Mouse (Mus musculus) CH12.LX (cell line): ENCODE data around the gene H2-DMa. TPM values are rescaled to one million over a fixed set of nuclear protein-coding genes. Genes with fewer than 3 reads are reported as not detected.

Experiments used
- DNase-seq: peaks from one replicate; pipeline ENCODE4 v3.0.0-alpha.2; 2013; ENCODE audit errors: extremely low read depth
- H3K27ac ChIP-seq: 2 replicates; pipeline ENCODE4 v1.5.1; 2012; ENCODE audit warnings: low read depth, mild to moderate bottlenecking, control low read depth, moderate library complexity; ENCODE audit not compliant: insufficient read depth
- H3K27me3 ChIP-seq: replicated peaks from 2 replicates; pipeline ENCODE3; 2012; ENCODE audit warnings: inconsistent platforms
- H3K36me3 ChIP-seq, 2 experiments: replicated peaks in 1 of 2; 2 replicates each; pipeline versions ENCODE3 to v1.6.1; 2012; ENCODE audit warnings: inconsistent platforms in 1 of 2, low read length in 1 of 2, mild to moderate bottlenecking in 1 of 2, mixed read lengths in 1 of 2, moderate library complexity in 1 of 2; ENCODE audit not compliant: control insufficient read depth in 1 of 2, insufficient read depth in 1 of 2
- H3K4me1 ChIP-seq, 2 experiments: 2 replicates each; pipeline ENCODE4 v1.6.1; 2012; ENCODE audit warnings: inconsistent platforms in 1 of 2, moderate library complexity in 1 of 2; ENCODE audit not compliant: insufficient read depth in 2 of 2, control insufficient read depth in 1 of 2
- H3K4me2 ChIP-seq: 2 replicates; pipeline ENCODE4 v1.6.1; 2012; ENCODE audit warnings: low read depth, mild to moderate bottlenecking, control low read depth; ENCODE audit not compliant: poor library complexity, insufficient read depth, severe bottlenecking
- H3K4me3 ChIP-seq, 3 experiments: fragments of 150-350 bp in 1 of 3; sonication (generic) in 1 of 3; replicated peaks in 1 of 3; 2 replicates each; pipeline versions ENCODE3 to v1.5.1; 2011 to 2012; ENCODE audit warnings: low read depth in 2 of 3, low read length in 2 of 3, mild to moderate bottlenecking in 2 of 3, moderate library complexity in 2 of 3, control low read depth in 1 of 3, improper control_type of control experiment in 1 of 3, inconsistent platforms in 1 of 3, mixed read lengths in 1 of 3; ENCODE audit not compliant: poor library complexity in 1 of 3
- H3K79me2 ChIP-seq: replicated peaks from 2 replicates; pipeline ENCODE4 v1.6.1; 2012; ENCODE audit warnings: mild to moderate bottlenecking, moderate library complexity; ENCODE audit not compliant: control insufficient read depth, poor library complexity, insufficient read depth, severe bottlenecking; ENCODE audit errors: extremely low read depth
- H3K9ac ChIP-seq: 2 replicates; pipeline ENCODE4 v1.6.1; 2012; ENCODE audit warnings: low read depth, mild to moderate bottlenecking, control low read depth, moderate library complexity; ENCODE audit not compliant: insufficient read depth
- H3K9me3 ChIP-seq: replicated peaks from 2 replicates; pipeline ENCODE3; 2012; ENCODE audit warnings: low read length, inconsistent platforms, mixed read lengths
- BHLHE40 ChIP-seq: IDR thresholded peaks from 2 replicates; pipeline ENCODE4 v1.6.1; 2011; ENCODE audit warnings: mild to moderate bottlenecking, low read depth, low read length, improper control_type of control experiment
- CHD1 ChIP-seq: IDR thresholded peaks from 2 replicates; pipeline ENCODE4 v1.6.1; 2012; ENCODE audit warnings: low read depth, low read length, improper control_type of control experiment, inconsistent platforms
- CHD2 ChIP-seq: IDR thresholded peaks from 2 replicates; pipeline ENCODE4 v1.6.1; 2011; ENCODE audit warnings: low read length, improper control_type of control experiment
- CTCF ChIP-seq, 2 experiments: IDR thresholded peaks in 1 of 2; conservative IDR thresholded peaks in 1 of 2; 2 replicates each; pipeline ENCODE4 v1.5.1; 2011 to 2012; ENCODE audit warnings: low read depth in 2 of 2, low read length in 2 of 2, improper control_type of control experiment in 1 of 2, inconsistent platforms in 1 of 2, mild to moderate bottlenecking in 1 of 2, moderate library complexity in 1 of 2
- E2F4 ChIP-seq: IDR thresholded peaks from 2 replicates; pipeline ENCODE4 v1.6.1; 2011; ENCODE audit warnings: low read depth, low read length, improper control_type of control experiment; ENCODE audit not compliant: insufficient replicate concordance
- ELF1 ChIP-seq: IDR thresholded peaks from 2 replicates; pipeline ENCODE4 v1.6.1; 2014; ENCODE audit warnings: low read depth, mild to moderate bottlenecking, inconsistent platforms, low read length, improper control_type of control experiment
- EP300 ChIP-seq: IDR thresholded peaks from 2 replicates; pipeline ENCODE4 v1.6.1; 2011; ENCODE audit warnings: low read length, improper control_type of control experiment
- ETS1 ChIP-seq: conservative IDR thresholded peaks from 2 replicates; pipeline ENCODE4 v1.6.1; 2012; ENCODE audit warnings: low read depth, mild to moderate bottlenecking, inconsistent platforms, low read length, improper control_type of control experiment, moderate library complexity
- GABPA ChIP-seq: IDR thresholded peaks from 2 replicates; pipeline ENCODE4 v1.6.1; 2012; ENCODE audit warnings: low read depth, low read length, improper control_type of control experiment, inconsistent platforms; ENCODE audit not compliant: insufficient replicate concordance
- HCFC1 ChIP-seq: IDR thresholded peaks from 2 replicates; pipeline ENCODE4 v1.6.1; 2012; ENCODE audit warnings: low read depth, mild to moderate bottlenecking, inconsistent platforms, low read length, improper control_type of control experiment
- IRF4 ChIP-seq: IDR thresholded peaks from 2 replicates; pipeline ENCODE4 v1.6.1; 2014; ENCODE audit warnings: low read depth, mild to moderate bottlenecking, inconsistent platforms, low read length, improper control_type of control experiment
- JUN ChIP-seq: IDR thresholded peaks from 2 replicates; pipeline ENCODE4 v1.6.1; 2011; ENCODE audit warnings: low read depth, mild to moderate bottlenecking, low read length, improper control_type of control experiment, moderate library complexity; ENCODE audit not compliant: insufficient read depth
- JUND ChIP-seq: conservative IDR thresholded peaks from 2 replicates; pipeline ENCODE4 v1.6.1; 2011; ENCODE audit warnings: low read depth, low read length, improper control_type of control experiment
- KAT2A ChIP-seq: IDR thresholded peaks from 2 replicates; pipeline ENCODE4 v1.6.1; 2012; ENCODE audit warnings: low read length, improper control_type of control experiment, inconsistent platforms; ENCODE audit not compliant: insufficient replicate concordance
- MAFK ChIP-seq: IDR thresholded peaks from 2 replicates; pipeline ENCODE4 v1.6.1; 2011; ENCODE audit warnings: low read length, improper control_type of control experiment; ENCODE audit not compliant: insufficient replicate concordance
- MAX ChIP-seq: IDR thresholded peaks from 2 replicates; pipeline ENCODE4 v1.6.1; 2011; ENCODE audit warnings: low read length, improper control_type of control experiment
- MAZ ChIP-seq: IDR thresholded peaks from 2 replicates; pipeline ENCODE4 v1.6.1; 2012; ENCODE audit warnings: low read depth, mild to moderate bottlenecking, inconsistent platforms, low read length, improper control_type of control experiment, moderate library complexity
- MEF2A ChIP-seq: IDR thresholded peaks from 2 replicates; pipeline ENCODE4 v1.6.1; 2014; ENCODE audit warnings: low read depth, mild to moderate bottlenecking, inconsistent platforms, low read length, improper control_type of control experiment, borderline replicate concordance
- MXI1 ChIP-seq: IDR thresholded peaks from 2 replicates; pipeline ENCODE4 v1.6.1; 2011; ENCODE audit warnings: mild to moderate bottlenecking, low read depth, low read length, improper control_type of control experiment
- MYC ChIP-seq: IDR thresholded peaks from 2 replicates; pipeline ENCODE4 v1.6.1; 2011; ENCODE audit warnings: low read depth, mild to moderate bottlenecking, improper control_type of control experiment, low read length
- NELFE ChIP-seq: IDR thresholded peaks from 2 replicates; pipeline ENCODE4 v1.6.1; 2011; ENCODE audit warnings: low read depth, low read length, improper control_type of control experiment
- NRF1 ChIP-seq: IDR thresholded peaks from 2 replicates; pipeline ENCODE4 v1.6.1; 2014; ENCODE audit warnings: low read depth, mild to moderate bottlenecking, inconsistent platforms, low read length, improper control_type of control experiment, moderate library complexity
- PAX5 ChIP-seq: IDR thresholded peaks from 2 replicates; pipeline ENCODE4 v1.6.1; 2012; ENCODE audit warnings: low read length, inconsistent platforms, mixed read lengths
- POLR2A ChIP-seq: IDR thresholded peaks from 2 replicates; pipeline ENCODE4 v1.6.1; 2011; ENCODE audit warnings: low read depth, mild to moderate bottlenecking, improper control_type of control experiment, low read length
- POLR2AphosphoS2 ChIP-seq: IDR thresholded peaks from 2 replicates; pipeline ENCODE4 v1.6.1; 2011; ENCODE audit warnings: low read depth, low read length, improper control_type of control experiment
- RAD21 ChIP-seq: IDR thresholded peaks from 2 replicates; pipeline ENCODE4 v1.6.1; 2011; ENCODE audit warnings: low read depth, mild to moderate bottlenecking, low read length, improper control_type of control experiment, moderate library complexity
- RCOR1 ChIP-seq: conservative IDR thresholded peaks from 2 replicates; pipeline ENCODE4 v1.6.1; 2012; ENCODE audit warnings: low read depth, mild to moderate bottlenecking, inconsistent platforms, low read length, improper control_type of control experiment
- SIN3A ChIP-seq: IDR thresholded peaks from 2 replicates; pipeline ENCODE4 v1.6.1; 2012; ENCODE audit warnings: low read length, improper control_type of control experiment, inconsistent platforms
- SMC3 ChIP-seq: IDR thresholded peaks from 2 replicates; pipeline ENCODE4 v1.6.1; 2011; ENCODE audit warnings: low read depth, low read length, improper control_type of control experiment
- TBP ChIP-seq: conservative IDR thresholded peaks from 2 replicates; pipeline ENCODE4 v1.6.1; 2011; ENCODE audit warnings: low read depth, low read length, improper control_type of control experiment
- TCF12 ChIP-seq: IDR thresholded peaks from 2 replicates; pipeline ENCODE4 v1.6.1; 2014; ENCODE audit warnings: low read depth, mild to moderate bottlenecking, inconsistent platforms, low read length, improper control_type of control experiment
- UBTF ChIP-seq: IDR thresholded peaks from 2 replicates; pipeline ENCODE4 v1.6.1; 2012; ENCODE audit warnings: low read depth, mild to moderate bottlenecking, inconsistent platforms, low read length, improper control_type of control experiment, moderate library complexity
- USF1 ChIP-seq: IDR thresholded peaks from 2 replicates; pipeline ENCODE4 v1.6.1; 2014; ENCODE audit warnings: low read depth, mild to moderate bottlenecking, inconsistent platforms, low read length, improper control_type of control experiment
- USF2 ChIP-seq: conservative IDR thresholded peaks from 2 replicates; pipeline ENCODE4 v1.6.1; 2011; ENCODE audit warnings: low read depth, low read length, improper control_type of control experiment
- ZC3H11A ChIP-seq: IDR thresholded peaks from 2 replicates; pipeline ENCODE4 v1.6.1; 2012; ENCODE audit warnings: low read depth, mild to moderate bottlenecking, inconsistent platforms, low read length, improper control_type of control experiment
- ZKSCAN1 ChIP-seq: IDR thresholded peaks from 2 replicates; pipeline ENCODE4 v1.6.1; 2012; ENCODE audit warnings: low read depth, inconsistent platforms, low read length, improper control_type of control experiment, borderline replicate concordance
- ZMIZ1 ChIP-seq: IDR thresholded peaks from 2 replicates; pipeline ENCODE4 v1.6.1; 2012; ENCODE audit warnings: low read depth, mild to moderate bottlenecking, inconsistent platforms, low read length, improper control_type of control experiment
- ZNF384 ChIP-seq: IDR thresholded peaks from 2 replicates; pipeline ENCODE4 v1.6.1; 2012; ENCODE audit warnings: low read depth, low read length, improper control_type of control experiment, inconsistent platforms
- dilution Hi-C: fragments of 300-500 bp; cut with MboI; formaldehyde crosslinking; loops from 2 replicates; pipeline ENCODE4 v1.14.3; 2020; ENCODE audit warnings: low sequenced_read_pairs; ENCODE audit not compliant: extremely low pct_unique_long_range_greater_than_20kb, extremely low pct_ligation_motif_present
- in situ Hi-C: fragments of 300-500 bp; cut with MboI; formaldehyde crosslinking; loops from 3 replicates; pipeline ENCODE4 v1.14.3; 2019; ENCODE audit warnings: low sequenced_read_pairs, low pct_ligation_motif_present, low pct_unique_long_range_greater_than_20kb, mixed read lengths
- polyA plus RNA-seq: library from polyadenylated mRNA; unstranded; fragments of >175 nt; gene quantifications from 2 replicates; pipeline ENCODE4 v1.2.1, GENCODE M21; 2012; ENCODE audit warnings: low read depth; ENCODE audit not compliant: insufficient read length
- total RNA-seq, 2 experiments: library from RNA; depleted of rRNA; stranded (reverse); fragments of 300-350 nt in 1 of 2; fragments of >200 nt in 1 of 2; gene quantifications; 2 replicates each; pipeline ENCODE4 v1.2.3; 2012 to 2014

The H2-DMa gene
- total and polyA plus RNA-seq, 3 experiments, result 67.7 to 119 (median 112) TPM

DNA sequence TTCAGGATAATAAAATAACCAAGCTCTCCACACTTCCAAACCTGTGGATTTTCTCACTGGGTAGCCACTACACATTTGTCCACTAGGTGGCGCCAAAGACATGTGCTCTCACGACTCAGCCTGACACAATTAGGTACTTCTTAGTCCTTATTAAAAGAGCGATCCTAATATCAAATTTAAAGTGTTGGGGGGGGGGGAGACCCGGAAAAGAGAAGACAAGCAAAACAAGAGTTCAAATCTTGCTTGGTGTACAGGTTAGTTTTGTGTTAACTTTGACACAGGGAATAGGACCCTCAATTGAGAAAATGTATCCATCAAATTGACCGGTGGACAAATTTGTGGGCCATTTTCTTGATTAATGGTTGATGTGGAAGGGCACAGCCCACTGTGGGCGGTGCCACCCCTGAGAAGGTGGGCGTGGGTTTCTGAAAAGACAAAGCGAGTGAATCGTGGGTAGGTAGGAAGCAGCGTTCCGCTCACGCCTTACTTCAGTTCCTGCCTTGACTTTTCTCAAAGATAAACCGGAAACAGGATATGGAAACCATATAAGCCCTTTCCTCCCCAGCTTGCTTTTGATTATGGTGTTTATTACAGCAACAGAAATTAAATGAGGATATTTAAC lies 51.6 kb downstream of the H2-DMa start:
- Histone ChIP-seq H3K4me1 (peaks cover 6 to 19% of the 10 kb centered on the region in 2 experiments), H3K36me3 (no peaks in the 10 kb centered on the region), H3K27me3 (no peaks in the 10 kb centered on the region), H3K4me2 (peak overlapping the region; percentile 50; the same call in 1 of the 2 replicates), H3K9me3 (peaks cover 9% of the 10 kb centered on the region), H3K4me3 (peak overlapping the region; percentile 44 to 72 (median 58)), H3K9ac (peak overlapping the region; percentile 81; the same call in 1 of the 2 replicates), H3K27ac (peak overlapping the region; percentile 49; the same call in 1 of the 2 replicates), H3K79me2 (no peaks in the 10 kb centered on the region)
- dilution Hi-C loops (no loop called here), in situ Hi-C loops (no loop called here)
- TF ChIP-seq IRF4, result peak; percentile 5; the same call in 1 of the 2 replicates
- no peak for TF ChIP-seq ETS1
- no peak for TF ChIP-seq RCOR1
- TF ChIP-seq ZC3H11A, result peak; percentile 70
- no peak for TF ChIP-seq CHD1
- no peak for TF ChIP-seq CHD2
- no peak for TF ChIP-seq USF2
- TF ChIP-seq USF1, result no peak
- peak; percentile 49 for TF ChIP-seq HCFC1
- TF ChIP-seq SIN3A, result 0 out of 2 replicates have a peak, but pooled peaks have one; percentile 4
- TF ChIP-seq ZNF384, result no peak
- no peak for TF ChIP-seq EP300
- TF ChIP-seq POLR2A, result peak; percentile 66
- TF ChIP-seq MYC, result peak; percentile 76; the same call in 1 of the 2 replicates
- TF ChIP-seq UBTF, result no peak
- no peak for TF ChIP-seq GABPA
- TF ChIP-seq JUND, result no peak
- no peak for TF ChIP-seq MAZ
- peak; percentile 82 for TF ChIP-seq RAD21
- TF ChIP-seq ZKSCAN1, result no peak
- no peak for TF ChIP-seq NRF1
- peak; percentile 85 for TF ChIP-seq SMC3
- no peak for TF ChIP-seq MAFK
- TF ChIP-seq NELFE, result 0 out of 2 replicates have a peak, but pooled peaks have one; percentile 34
- TF ChIP-seq KAT2A, result no peak
- no peak for TF ChIP-seq ZMIZ1
- no peak for TF ChIP-seq E2F4
- TF ChIP-seq CTCF (conservative IDR thresholded peaks at IDR 0.05 in 1 of 2, IDR thresholded peaks at IDR 0.05 in 1 of 2; ENCODE audit: low read depth in 2 of 2, low read length in 2 of 2), result peak; percentile 49 to 89; a peak in 3 of 4 replicates
- no peak for TF ChIP-seq MAX
- TF ChIP-seq TBP, result 0 out of 2 replicates have a peak, but pooled peaks have one; percentile 64
- TF ChIP-seq POLR2AphosphoS2, result no peak
- TF ChIP-seq TCF12, result 0 out of 2 replicates have a peak, but pooled peaks have one; percentile 12
- peak; percentile 73; the same call in 1 of the 2 replicates for TF ChIP-seq MXI1
- 0 out of 2 replicates have a peak, but pooled peaks have one; percentile 46 for TF ChIP-seq BHLHE40
- no peak for TF ChIP-seq JUN
- no peak for TF ChIP-seq PAX5
- TF ChIP-seq MEF2A, result no peak
- TF ChIP-seq ELF1, result peak; percentile 80
- peak; percentile 92 for DNase-seq
